Comparison of ENCODE assay signal across 11 mouse cellular contexts in genomic region chr3:104765021-104765420, GRCm38 (mm10). TPM values are rescaled to one million over a fixed set of nuclear protein-coding genes. Genes with fewer than 3 reads are reported as not detected.
A peak's percentile ranks its signal among the peaks of the same experiment; 100 is the strongest.
DNase-seq lines count a peak whose midpoint lies in the region; ATAC-seq and TF ChIP-seq lines count a peak whose summit lies in the region.
"Had no signal": no experiment of that assay in that cellular context is flagged by ENCODE, and none has a peak within 500 bp of the region (broad histone marks: within the 10 kb centered on the region; RNA-seq: fewer than 3 reads in every experiment).

No protein-coding gene starts in this region.

- in situ Hi-C loops in ES-E14 (cut with MboI; ENCODE audit: low sequenced_read_pairs in 2 of 2, unreplicated experiment in 2 of 2), result loop anchor here in 1 of 2 experiments (25.0 kb wide), 1 partner anchor 297 kb away; the partner anchor contains the start of genes 4930564D02Rik and Cttnbp2nl

- TF ChIP-seq EP300 in liver, embryonic 14.5 days (IDR thresholded peaks at IDR 0.05; ENCODE audit: low read depth), result no peak

- no peak for ATAC-seq in liver, embryonic 11.5 days (replicated peaks; ENCODE audit: low FRiP score)
- no peak for ATAC-seq in liver, embryonic 14.5 days (ENCODE audit: insufficient read depth)

- no peaks in the 10 kb centered on the region for H3K9me3 ChIP-seq in liver, embryonic 11.5 days (ENCODE audit: control insufficient read depth, low read length)
- H3K9me3 ChIP-seq in ES-E14 (ENCODE audit: control insufficient read depth, insufficient read depth, low read depth, low read length), result no peaks in the 10 kb centered on the region
- H3K9me3 ChIP-seq in liver, embryonic 14.5 days (ENCODE audit: control insufficient read depth, low read length), result no peaks in the 10 kb centered on the region
- H3K9me3 ChIP-seq: hindbrain, embryonic 12.5 days; liver, embryonic 15.5 days; neural tube, embryonic 13.5 days had no signal

- no peaks in the 10 kb centered on the region for H3K27me3 ChIP-seq in cerebellum, adult 2 months (ENCODE audit: control insufficient read depth, insufficient read depth, low read length)
- H3K27me3 ChIP-seq in liver, embryonic 11.5 days (replicated peaks; ENCODE audit: control insufficient read depth, insufficient read depth, low read length), result peaks cover 5% of the 10 kb centered on the region
- H3K27me3 ChIP-seq in liver, embryonic 14.5 days (ENCODE audit: control insufficient read depth, insufficient read depth, low read length), result 0 out of 2 replicates have a peak, but pooled peaks cover 2% of the 10 kb centered on the region

- 18% methylated on average over 4 of the region's 4 CpGs for WGBS in cerebellum, adult 2 months
- WGBS in liver, embryonic 11.5 days, result 20% methylated on average over 4 of the region's 4 CpGs
- WGBS in liver, embryonic 14.5 days (ENCODE audit: insufficient replicate concordance), result 13% methylated on average over 4 of the region's 4 CpGs

- intact Hi-C loops in left cerebral cortex, postnatal 14 days (cut with DNase I), result no loop called here

- peak; percentile 18; the same call in 1 of the 2 replicates for TF ChIP-seq CTCF in cerebellum, adult 2 months (IDR thresholded peaks at IDR 0.05; ENCODE audit: borderline replicate concordance, insufficient read depth, low read depth, low read length)
- TF ChIP-seq CTCF in liver, embryonic 14.5 days (IDR thresholded peaks at IDR 0.05; ENCODE audit: low read depth), result peak; percentile 82

- H3K36me3 ChIP-seq in liver, embryonic 11.5 days (ENCODE audit: control insufficient read depth, insufficient read depth, low read length), result no peaks in the 10 kb centered on the region
- H3K36me3 ChIP-seq in ES-E14 (ENCODE audit: control insufficient read depth, insufficient read depth, low read length, poor library complexity, severe bottlenecking), result no peaks in the 10 kb centered on the region
- no peaks in the 10 kb centered on the region for H3K36me3 ChIP-seq in liver, embryonic 14.5 days (replicated peaks; ENCODE audit: control insufficient read depth, insufficient read depth, low read depth)
- H3K36me3 ChIP-seq: hindbrain, embryonic 12.5 days; liver, embryonic 15.5 days; neural tube, embryonic 13.5 days had no signal

- H3K4me2 ChIP-seq in liver, embryonic 11.5 days, result no peak overlapping the region
- H3K4me2 ChIP-seq in liver, embryonic 14.5 days (ENCODE audit: low read depth), result no peak overlapping the region
- H3K4me2 ChIP-seq: hindbrain, embryonic 12.5 days; liver, embryonic 15.5 days; neural tube, embryonic 13.5 days had no signal

- no peaks in the 10 kb centered on the region for H3K4me1 ChIP-seq in cerebellum, adult 2 months (ENCODE audit: control insufficient read depth, insufficient read depth, low read length)
- peaks cover 5% of the 10 kb centered on the region; the same call in 1 of the 2 replicates for H3K4me1 ChIP-seq in liver, embryonic 11.5 days (replicated peaks; ENCODE audit: control insufficient read depth, insufficient read depth, low read length)
- no peaks in the 10 kb centered on the region for H3K4me1 ChIP-seq in ES-E14 (ENCODE audit: control insufficient read depth in 2 of 2, insufficient read depth in 2 of 2, low read length in 2 of 2, poor library complexity in 1 of 2)
- H3K4me1 ChIP-seq in liver, embryonic 14.5 days (replicated peaks; ENCODE audit: control insufficient read depth in 2 of 2, insufficient read depth in 2 of 2, low read length in 1 of 2), result peaks cover 18 to 24% of the 10 kb centered on the region in 2 experiments
- H3K4me1 ChIP-seq: neural tube, embryonic 13.5 days had no signal

- no peak for TF ChIP-seq POLR2A in cerebellum, adult 2 months (IDR thresholded peaks at IDR 0.05; ENCODE audit: borderline replicate concordance, insufficient read depth, low read length)

- no peak overlapping the region for H3K4me3 ChIP-seq in cerebellum, adult 2 months (replicated peaks; ENCODE audit: insufficient read depth, low read depth, low read length)
- H3K4me3 ChIP-seq in liver, embryonic 11.5 days (ENCODE audit: low read depth, low read length), result no peak overlapping the region
- H3K4me3 ChIP-seq in ES-E14 (ENCODE audit: insufficient read depth in 1 of 2, low read depth in 1 of 2, low read length in 2 of 2, poor library complexity in 1 of 2, severe bottlenecking in 1 of 2), result no peak overlapping the region
- H3K4me3 ChIP-seq in liver, embryonic 14.5 days (ENCODE audit: insufficient read depth in 1 of 2, low read depth in 2 of 2, low read length in 2 of 2), result no peak overlapping the region
- H3K4me3 ChIP-seq: hindbrain, embryonic 12.5 days; liver, embryonic 15.5 days; neural tube, embryonic 13.5 days had no signal

- no peak overlapping the region for H3K9ac ChIP-seq in liver, embryonic 11.5 days (ENCODE audit: low read depth, low read length)
- no peak overlapping the region for H3K9ac ChIP-seq in ES-E14 (ENCODE audit: insufficient read depth, low read depth, low read length, poor library complexity, severe bottlenecking)
- no peak overlapping the region for H3K9ac ChIP-seq in liver, embryonic 14.5 days (replicated peaks)
- H3K9ac ChIP-seq: hindbrain, embryonic 12.5 days; liver, embryonic 15.5 days; neural tube, embryonic 13.5 days had no signal

- no peak overlapping the region for H3K27ac ChIP-seq in cerebellum, adult 2 months (ENCODE audit: insufficient read depth, low read length)
- H3K27ac ChIP-seq in liver, embryonic 11.5 days (ENCODE audit: low read depth, low read length), result no peak overlapping the region
- no peak overlapping the region for H3K27ac ChIP-seq in ES-E14 (ENCODE audit: insufficient read depth, low read depth, low read length, poor library complexity, severe bottlenecking)
- no peak overlapping the region for H3K27ac ChIP-seq in liver, embryonic 14.5 days
- H3K27ac ChIP-seq: hindbrain, embryonic 12.5 days; liver, embryonic 15.5 days; neural tube, embryonic 13.5 days had no signal

- DNase-seq in cerebellum, adult 2 months, result no peak
- no peak for DNase-seq in cerebellum, postnatal 36 days
- peak; percentile 56 for DNase-seq in liver
- DNase-seq in liver, embryonic 11.5 days (ENCODE audit: low spot score), result no peak
- DNase-seq in ES-E14 (ENCODE audit: low read depth, low spot score), result no peak
- no peak for DNase-seq in liver, embryonic 14.5 days (ENCODE audit: low read depth in 3 of 3, low spot score in 3 of 3)
- DNase-seq in left cerebral cortex, postnatal 14 days (ENCODE audit: low spot score in 2 of 2), result no peak
- no peak for DNase-seq in urinary bladder, postnatal 10 days (ENCODE audit: low spot score)

TF ChIP-seq in ES-E14, 5 proteins besides CTCF, POLR2A, EP300 and RAD21:
- TF ChIP-seq ZNF384 (IDR thresholded peaks at IDR 0.05; ENCODE audit: low read depth, low read length), result peak; percentile 70
- TF ChIP-seq HCFC1 (IDR thresholded peaks at IDR 0.05; ENCODE audit: borderline replicate concordance, insufficient read depth, low read length), result no peak

RNA-seq across cellular contexts. Expression of gene Ppm1j, which starts 15.8 kb away (rescaled TPM):
- 4.5 and 6.1 TPM in 2 replicates for polyA plus RNA-seq in cerebellum, adult 2 months (2012; rRNA removed)
- 1.8 and 1.9 TPM in 2 replicates for polyA plus RNA-seq in liver, embryonic 11.5 days (2014; fragmentation: Nextera tagmentation; extraction: Ambion mirVana)
- 25.7 and 49.6 TPM in 2 replicates for total RNA-seq in ES-E14 (2012; rRNA removed)
- 0.17 and 0.28 TPM in 2 replicates for polyA plus RNA-seq in liver, embryonic 14.5 days (2012; rRNA removed)
- polyA plus RNA-seq in liver, embryonic 14.5 days (2014; fragmentation: Nextera tagmentation; extraction: Ambion mirVana), result not detected in 2 replicates
- under 1 TPM; 0.59 to 0.76 TPM for total RNA-seq in left cerebral cortex, postnatal 14 days (2021)

RNA-seq across cellular contexts. Expression of gene Fam19a3, which starts 16.6 kb away (rescaled TPM):
- 0.41 and 0.43 TPM in 2 replicates for polyA plus RNA-seq in cerebellum, adult 2 months (2012; rRNA removed)
- not detected in 2 replicates for polyA plus RNA-seq in liver, embryonic 11.5 days (2014; fragmentation: Nextera tagmentation; extraction: Ambion mirVana)
- total RNA-seq in ES-E14 (2012; rRNA removed), result 0.13 and 0.16 TPM in 2 replicates
- polyA plus RNA-seq in liver, embryonic 14.5 days (2012; rRNA removed), result 0.01 TPM in 1 of 2 replicates, not detected in the other
- polyA plus RNA-seq in liver, embryonic 14.5 days (2014; fragmentation: Nextera tagmentation; extraction: Ambion mirVana), result not detected in 2 replicates
- not detected for total RNA-seq in left cerebral cortex, postnatal 14 days (2021)
- polyA plus RNA-seq: liver, embryonic 15.5 days; neural tube, embryonic 13.5 days had no signal

RNA-seq across cellular contexts. Expression of gene Rhoc, which starts 23.2 kb away (rescaled TPM):
- 30.6 and 31.2 TPM in 2 replicates for polyA plus RNA-seq in cerebellum, adult 2 months (2012; rRNA removed)
- 57.3 and 64.9 TPM in 2 replicates for polyA plus RNA-seq in liver, embryonic 11.5 days (2014; fragmentation: Nextera tagmentation; extraction: Ambion mirVana)
- total RNA-seq in ES-E14 (2012; rRNA removed), result 70.9 and 99.9 TPM in 2 replicates
- polyA plus RNA-seq in liver, embryonic 14.5 days (2012; rRNA removed), result 14.5 and 14.8 TPM in 2 replicates
- polyA plus RNA-seq in liver, embryonic 14.5 days (2014; fragmentation: Nextera tagmentation; extraction: Ambion mirVana), result 14.5 and 16.5 TPM in 2 replicates
- 10 to 100 TPM; 35.2 to 36.6 TPM for total RNA-seq in left cerebral cortex, postnatal 14 days (2021)

RNA-seq across cellular contexts. Expression of gene Mov10, which starts 53.3 kb away (rescaled TPM):
- polyA plus RNA-seq in cerebellum, adult 2 months (2012; rRNA removed), result 3.2 and 4.1 TPM in 2 replicates
- 36.0 and 37.7 TPM in 2 replicates for polyA plus RNA-seq in liver, embryonic 11.5 days (2014; fragmentation: Nextera tagmentation; extraction: Ambion mirVana)
- total RNA-seq in ES-E14 (2012; rRNA removed), result 37.5 and 55.5 TPM in 2 replicates
- polyA plus RNA-seq in liver, embryonic 14.5 days (2012; rRNA removed), result 8.1 and 8.3 TPM in 2 replicates
- 16.3 and 19.8 TPM in 2 replicates for polyA plus RNA-seq in liver, embryonic 14.5 days (2014; fragmentation: Nextera tagmentation; extraction: Ambion mirVana)
- total RNA-seq in left cerebral cortex, postnatal 14 days (2021), result 10 to 100 TPM in 1 of 2 experiments, 1 to 10 TPM in 1; 8.9 to 12.1 TPM
